Mouse (Mus musculus) R1 (cell line): ENCODE results near the gene 1700021F07Rik.

Source experiments
- DNase-seq: peaks from one replicate; pipeline ENCODE4 v3.0.0-alpha.2; 2018; ENCODE audit warnings: low read depth, low spot score

Gene 1700021F07Rik

DNA sequence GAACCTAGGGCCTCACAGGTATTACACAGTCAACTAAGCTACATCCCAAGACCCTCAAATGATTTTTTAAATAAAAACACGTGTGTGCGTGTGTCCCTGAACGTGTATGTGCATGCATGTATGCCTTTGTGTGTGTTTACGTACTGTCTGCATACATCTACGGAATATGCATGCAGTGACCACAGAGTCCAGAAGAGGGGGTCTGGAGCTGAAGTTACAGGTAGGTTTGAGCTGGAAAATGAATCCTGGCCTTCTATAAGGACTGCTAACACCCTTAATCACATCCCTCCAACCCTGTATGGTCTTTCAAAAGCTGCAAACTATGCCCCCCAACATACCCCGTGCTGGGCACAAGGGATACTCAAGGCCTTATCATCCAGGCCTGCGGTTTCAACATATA is 41.0 kb downstream of the 1700021F07Rik start:
- peak; percentile 16 for DNase-seq

DNA sequence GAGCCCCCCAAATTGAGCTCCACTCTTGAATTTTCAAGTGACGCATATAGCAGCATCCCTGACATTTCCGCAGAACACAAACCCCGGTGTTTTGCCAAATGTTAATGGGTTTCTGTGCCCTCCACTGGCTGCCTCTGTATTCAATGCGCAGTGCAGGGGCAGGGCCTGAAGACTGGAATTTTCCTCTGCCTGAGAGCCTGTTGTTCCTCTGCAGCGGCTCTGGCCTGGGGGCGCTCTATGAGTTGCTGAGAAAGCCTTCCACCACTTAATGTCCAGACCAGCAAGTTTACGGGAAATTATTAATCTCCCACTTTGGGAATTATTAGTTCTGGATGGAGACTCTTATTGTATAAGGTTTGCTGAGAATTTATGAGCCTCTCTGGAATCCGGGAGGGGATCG is 41.8 kb downstream of the 1700021F07Rik start:
- no peak for DNase-seq
